ENCODE assay signal across 8 mouse cellular contexts in genomic region chr11:116368116-116368515, GRCm38 (mm10). TPM values are rescaled to one million over a fixed set of nuclear protein-coding genes. Genes with fewer than 3 reads are reported as not detected.
DNase-seq lines count a peak whose midpoint lies in the region; ATAC-seq lines count a peak whose summit lies in the region.

No protein-coding gene starts in this region.

- 32% methylated on average over 9 of the region's 9 CpGs for WGBS in liver, embryonic 11.5 days

- H3K27me3 ChIP-seq in liver, embryonic 11.5 days (replicated peaks; ENCODE audit: control insufficient read depth, insufficient read depth, low read length): no peaks in the 10 kb centered on the region

- ATAC-seq in liver, embryonic 11.5 days (replicated peaks; ENCODE audit: low FRiP score): no peak; the same call in 1 of the 2 replicates

- no peak overlapping the region for H3K4me2 ChIP-seq in liver, embryonic 11.5 days

- H3K9me3 ChIP-seq in liver, embryonic 11.5 days (ENCODE audit: control insufficient read depth, low read length): no peaks in the 10 kb centered on the region

- H3K36me3 ChIP-seq in liver, embryonic 11.5 days (ENCODE audit: control insufficient read depth, insufficient read depth, low read length): no peaks in the 10 kb centered on the region

- peaks cover 30% of the 10 kb centered on the region for H3K4me1 ChIP-seq in liver, embryonic 11.5 days (replicated peaks; ENCODE audit: control insufficient read depth, insufficient read depth, low read length)

- peak; percentile 84 for DNase-seq in A20 (ENCODE audit: low read depth, low spot score)
- DNase-seq in WW6 (ENCODE audit: low read depth, low spot score): peak; percentile 86
- DNase-seq in cerebellum, postnatal 4 days (ENCODE audit: low spot score in 2 of 2): peak; percentile 82 to 90
- peak; percentile 84 for DNase-seq in gastrocnemius, postnatal 10 days
- DNase-seq in kidney, adult 8-10 months: peak; percentile 84 to 94
- peak; percentile 73 for DNase-seq in liver, embryonic 11.5 days (ENCODE audit: low spot score)
- DNase-seq in ovary, adult 18-20 months (ENCODE audit: low spot score): peak; percentile 63
- peak; percentile 82 to 87 for DNase-seq in thymus, adult 18-20 months

- no peak overlapping the region for H3K9ac ChIP-seq in liver, embryonic 11.5 days (ENCODE audit: low read depth, low read length)

- no peak overlapping the region for H3K4me3 ChIP-seq in liver, embryonic 11.5 days (ENCODE audit: low read depth, low read length)

- H3K27ac ChIP-seq in liver, embryonic 11.5 days (ENCODE audit: low read depth, low read length): no peak overlapping the region

RNA-seq across cellular contexts. Expression of gene Foxj1, which starts 32.9 kb away (rescaled TPM):
- total RNA-seq in gastrocnemius, postnatal 10 days (2021): under 1 TPM; 0.14 to 0.29 TPM
- polyA plus RNA-seq in liver, embryonic 11.5 days (2014; fragmentation: Nextera tagmentation; extraction: Ambion mirVana): 1.2 and 1.3 TPM in 2 replicates

RNA-seq across cellular contexts. Expression of gene Rnf157, which starts 44.7 kb away (rescaled TPM):
- total RNA-seq in gastrocnemius, postnatal 10 days (2021): 10 to 100 TPM; 43.1 to 43.3 TPM
- 5.0 and 6.8 TPM in 2 replicates for polyA plus RNA-seq in liver, embryonic 11.5 days (2014; fragmentation: Nextera tagmentation; extraction: Ambion mirVana)
